Mouse (Mus musculus) small intestine, adult 2 months (tissue): ENCODE data around the gene Ccr10.

Experiments used
- CTCF ChIP-seq: fragments of 200-500 bp; IDR thresholded peaks from 2 replicates; pipeline ENCODE4 v1.5.1; 2012; ENCODE audit warnings: low read depth, mild to moderate bottlenecking, control low read depth, inconsistent platforms, low read length, moderate library complexity, mixed read lengths; ENCODE audit not compliant: insufficient replicate concordance, insufficient read length; ENCODE audit errors: extremely low read depth
- POLR2A ChIP-seq: fragments of 200-500 bp; IDR thresholded peaks from 2 replicates; pipeline ENCODE4 v1.6.1; 2012; ENCODE audit warnings: low read depth, mild to moderate bottlenecking, control low read depth, inconsistent platforms, low read length, moderate library complexity

GRCm38 (mm10) chr11:101176117-101176691, 961 bp upstream of the Ccr10 start:
- TF ChIP-seq CTCF (peak; percentile 24; the same call in 1 of the 2 replicates), POLR2A (no peak)
